In genomic region chr3:143156733-143157524, GRCm38 (mm10) we compare ENCODE assay signal across 26 mouse cellular contexts.
DNase-seq lines count a peak whose midpoint lies in the region; ATAC-seq and TF ChIP-seq lines count a peak whose summit lies in the region.
"Had no signal": no experiment of that assay in that cellular context is flagged by ENCODE, and none has a peak within 500 bp of the region (broad histone marks: within the 10 kb centered on the region; RNA-seq: fewer than 3 reads in every experiment).

No protein-coding gene starts in this region.

- intact Hi-C loops in left cerebral cortex, postnatal 10 days (cut with DNase I), result no loop called here

- no peak for TF ChIP-seq CTCF in kidney, adult 2 months (conservative IDR thresholded peaks at IDR 0.05; ENCODE audit: insufficient read depth, insufficient read length, low read depth, low read length)

- H3K27ac ChIP-seq in kidney, adult 2 months (ENCODE audit: insufficient read depth, low read depth, low read length), result no peak overlapping the region
- H3K27ac ChIP-seq: forebrain, embryonic 10.5 days; forebrain, embryonic 13.5 days; heart, embryonic 15.5 days; hindbrain, embryonic 14.5 days; hindbrain, postnatal 0 days had no signal

- peak; percentile 61 for ATAC-seq in common myeloid progenitor, adult 5-6 weeks (replicated peaks; ENCODE audit: low read depth, poor library complexity, severe bottlenecking)
- ATAC-seq in megakaryocyte-erythroid progenitor cell, adult 5-6 weeks (replicated peaks; ENCODE audit: low FRiP score, low TSS enrichment, poor library complexity, severe bottlenecking), result peak; percentile 43; the same call in 1 of the 2 replicates
- ATAC-seq: forebrain, embryonic 13.5 days; forebrain, embryonic 16.5 days; hindbrain, postnatal 0 days; inflammation-experienced regulatory T-cells, adult 6 months; intestine, embryonic 16.5 days had no signal

- peaks cover 2% of the 10 kb centered on the region; the same call in 1 of the 2 replicates for H3K4me1 ChIP-seq in kidney, adult 2 months (ENCODE audit: control insufficient read depth, insufficient read depth, low read length)
- H3K4me1 ChIP-seq: heart, embryonic 12.5 days; heart, embryonic 15.5 days had no signal

- H3K27me3 ChIP-seq in kidney, adult 2 months (replicated peaks; ENCODE audit: control insufficient read depth, insufficient read depth, low read length), result no peaks in the 10 kb centered on the region
- H3K27me3 ChIP-seq: CH12.LX; forebrain, embryonic 13.5 days; heart, embryonic 12.5 days; heart, embryonic 15.5 days had no signal

- DNase-seq in 416B (ENCODE audit: low read depth), result peak; percentile 86
- DNase-seq in kidney, adult 9 months, result no peak
- DNase-seq in left cerebral cortex, postnatal 10 days (ENCODE audit: extremely low spot score in 1 of 2, low spot score in 2 of 2), result no peak
- DNase-seq in kidney, adult 2 months, result no peak
- DNase-seq: adrenal gland, adult 2 months; adrenal gland, postnatal 14 days; cerebellum, adult 11 months; cerebellum, adult 8-10 months; cerebellum, postnatal 36 days; gastrocnemius, postnatal 10 days; gastrocnemius, postnatal 36 days; heart, adult 11 months; heart, postnatal 14 days; heart, postnatal 4 days had no signal

- H3K36me3 ChIP-seq in kidney, adult 2 months (ENCODE audit: control insufficient read depth, insufficient read depth, low read length), result no peaks in the 10 kb centered on the region
- H3K36me3 ChIP-seq: forebrain, embryonic 10.5 days; heart, embryonic 12.5 days; heart, embryonic 15.5 days had no signal

- H3K4me3 ChIP-seq in kidney, adult 2 months (ENCODE audit: insufficient read depth, low read depth, low read length), result no peak overlapping the region
- H3K4me3 ChIP-seq: forebrain, embryonic 10.5 days; forebrain, embryonic 13.5 days; heart, embryonic 12.5 days; heart, embryonic 15.5 days had no signal

- TF ChIP-seq POLR2A in kidney, adult 2 months (IDR thresholded peaks at IDR 0.05; ENCODE audit: low read depth, low read length), result no peak
